Mouse (Mus musculus) monocyte, adult 2 months (primary cell): Measurements from ENCODE around the gene Ltbr.
A peak's percentile ranks its signal among the peaks of the same experiment; 100 is the strongest.
"Not testable (repeated sequence)": the region's sequence is repeated elsewhere in the genome, so short reads cannot be mapped to it uniquely, and the experiment has no call there.

Experiments
- DNase-seq, 2 experiments: peaks; one replicate each; pipeline ENCODE4 v3.0.0; 2022; ENCODE audit warnings: low spot score in 2 of 2, low read depth in 1 of 2

Ltbr gene

DNA sequence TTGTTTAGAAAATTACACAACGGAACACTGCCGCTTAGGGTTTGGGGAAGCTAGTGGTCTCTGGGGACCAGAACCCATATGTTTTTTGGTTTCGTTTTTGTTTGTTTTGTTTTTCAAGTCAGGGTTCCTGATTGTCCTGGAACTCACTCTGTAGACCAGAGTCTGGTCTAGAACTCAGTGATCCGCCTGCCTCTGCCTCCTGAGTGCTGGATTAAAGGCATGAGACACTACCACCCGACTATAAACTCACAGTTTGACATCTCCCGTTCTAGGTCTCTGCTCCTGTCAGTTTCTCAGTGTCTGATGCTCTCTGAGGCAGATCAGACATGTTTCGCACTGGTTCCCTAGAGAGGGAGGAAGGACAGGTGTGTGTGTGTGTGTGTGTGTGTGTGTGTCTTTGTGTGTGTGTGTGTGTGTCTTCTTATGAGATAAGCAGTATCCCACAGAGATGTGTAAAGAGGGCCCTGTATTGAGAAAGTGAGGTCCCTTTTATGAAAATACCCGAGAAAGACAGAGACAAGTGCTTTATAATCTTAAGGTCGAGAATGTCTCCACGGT lies 41.4 kb downstream of the Ltbr start:
- no peak for DNase-seq

DNA sequence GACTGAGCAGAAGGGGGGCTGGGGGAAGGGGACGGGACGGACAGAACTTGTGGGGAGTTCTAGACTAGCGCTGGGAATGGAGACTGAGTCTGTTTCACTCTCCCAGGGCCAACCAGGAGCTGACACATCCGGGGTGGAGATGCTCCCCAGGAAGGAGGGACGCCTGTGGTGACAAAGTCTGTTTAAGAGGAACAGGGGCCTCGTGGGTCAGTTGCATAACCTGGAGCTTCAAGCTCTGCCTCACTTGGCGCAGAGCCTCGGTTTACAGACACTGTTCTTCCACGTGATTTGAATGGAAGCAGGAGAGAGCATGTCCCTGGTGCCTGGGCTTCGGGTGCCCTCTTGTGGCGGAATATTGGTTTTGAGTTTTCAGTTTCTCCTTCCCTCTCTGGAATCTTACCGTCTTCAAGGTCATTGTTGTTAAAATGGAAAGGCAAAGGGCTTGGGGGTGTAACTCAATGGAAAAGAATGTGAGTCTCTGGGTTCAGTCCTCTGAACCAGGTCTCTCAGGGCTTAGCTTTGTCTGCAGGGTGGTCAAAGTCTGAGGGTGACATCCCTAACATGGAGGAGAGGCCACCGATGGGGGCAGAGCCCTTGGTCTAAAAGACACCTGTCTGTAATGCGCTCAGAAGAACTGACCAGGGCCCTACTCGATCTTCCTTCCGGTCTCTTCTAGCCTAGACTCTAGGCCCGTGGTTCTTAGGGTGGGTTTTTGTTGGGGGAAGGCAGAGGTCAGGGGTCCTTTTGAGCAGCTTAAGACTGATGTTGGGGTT lies 42.0 kb downstream of the Ltbr start:
- DNase-seq = peak; percentile 84 to 86

DNA sequence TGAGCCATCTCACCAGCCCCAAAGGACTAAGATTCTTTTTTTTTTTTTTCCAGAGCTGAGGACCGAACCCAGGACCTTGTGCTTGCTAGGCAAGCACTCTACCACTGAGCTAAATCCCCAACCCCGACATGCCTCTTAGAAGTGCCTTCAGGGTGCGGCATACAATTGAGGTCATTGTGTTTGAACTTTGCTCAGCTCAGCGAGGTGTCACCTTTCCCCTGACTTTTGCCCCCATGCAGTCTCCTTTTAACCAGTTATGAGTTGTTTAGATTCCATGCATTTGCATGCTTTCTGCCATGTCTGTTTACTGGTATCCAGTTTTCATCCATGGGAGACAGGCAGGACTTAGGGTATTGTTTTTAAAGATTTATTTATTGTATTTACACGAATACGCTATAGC lies 44.9 kb downstream of the Ltbr start:
- no peak for DNase-seq

- DNase-seq = no peak
These were observed 46.2 kb downstream of the Ltbr start for GRCm38 (mm10) chr6:125267469-125267868.

GRCm38 (mm10) chr6:125266600-125266999 lies 47.1 kb downstream of the Ltbr start:
- DNase-seq = not testable (repeated sequence)

DNA sequence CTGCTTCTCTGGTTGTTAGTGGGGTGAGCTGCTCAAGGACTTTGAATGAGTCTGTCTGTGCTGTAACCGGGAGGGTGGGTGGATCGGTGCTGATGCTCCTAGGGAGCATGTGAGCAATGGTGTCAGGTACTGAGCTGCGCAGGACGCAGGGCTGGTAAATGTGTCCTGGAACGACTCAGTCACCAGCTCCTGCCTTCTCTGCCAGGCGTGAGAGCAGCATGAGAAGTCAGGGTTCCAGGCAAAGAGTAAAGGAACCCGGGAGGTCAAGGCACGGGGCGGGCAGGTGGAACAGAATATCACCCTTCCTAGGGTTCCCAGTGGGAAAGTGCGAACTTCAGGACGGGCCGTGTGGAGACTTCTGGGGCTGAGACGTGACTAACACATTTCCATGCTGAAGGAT lies 47.6 kb downstream of the Ltbr start:
- DNase-seq = no peak

DNA sequence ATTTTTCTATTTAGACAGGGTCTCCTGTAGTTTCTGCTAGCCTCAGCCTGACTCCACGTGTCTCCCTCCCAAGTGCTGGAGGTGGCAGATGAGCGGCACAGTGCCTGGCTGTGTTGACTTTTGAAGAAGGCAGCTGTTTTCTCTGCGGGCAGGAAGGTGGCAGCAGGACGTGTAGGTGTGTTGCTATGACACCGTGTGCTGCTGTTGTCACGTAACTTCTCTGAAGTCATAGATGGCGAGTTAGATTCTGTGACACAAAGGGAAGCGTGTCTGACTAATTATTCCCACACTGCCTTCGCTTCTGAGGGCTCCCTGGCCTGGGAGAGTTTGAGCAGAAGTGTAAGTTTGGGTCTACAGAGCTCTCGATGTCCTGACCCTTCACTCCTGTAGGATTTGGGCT lies 48.4 kb downstream of the Ltbr start:
- no peak for DNase-seq

GRCm38 (mm10) chr6:125264219-125264618 lies 49.5 kb downstream of the Ltbr start:
- no peak for DNase-seq

DNA sequence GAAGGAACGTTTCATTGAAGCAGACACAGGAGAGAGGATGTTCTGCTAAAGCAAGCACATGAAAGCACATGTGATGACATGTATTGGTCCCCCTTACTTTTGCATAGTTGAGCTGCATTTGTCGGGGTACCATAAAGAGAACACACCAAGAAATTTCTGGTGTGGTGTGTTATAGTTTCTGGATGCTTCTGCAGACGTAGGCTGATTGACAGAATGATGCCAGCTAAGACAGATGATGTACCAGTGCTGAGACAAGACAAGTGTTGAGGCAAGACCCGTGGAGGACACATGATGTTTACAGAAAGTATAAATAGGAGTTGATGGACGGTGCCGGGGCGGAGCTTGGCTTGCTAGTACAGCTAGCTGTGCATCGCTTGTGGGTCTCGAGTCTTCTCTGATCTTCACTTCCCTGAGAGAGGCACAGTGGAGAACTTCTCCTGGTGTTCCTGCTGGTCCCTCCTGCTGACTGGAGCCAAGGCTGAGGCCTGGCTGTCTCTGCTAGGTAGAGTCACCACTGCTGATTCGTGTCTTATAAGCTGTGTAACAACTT lies 53.6 kb downstream of the Ltbr start:
- no peak for DNase-seq
